Comparison of ENCODE assay signal across 8 mouse cellular contexts in genomic region chr1:156616989-156617598, GRCm38 (mm10). TPM values are rescaled to one million over a fixed set of nuclear protein-coding genes. Genes with fewer than 3 reads are reported as not detected.
A peak's percentile ranks its signal among the peaks of the same experiment; 100 is the strongest.
DNase-seq lines count a peak whose midpoint lies in the region; ATAC-seq and TF ChIP-seq lines count a peak whose summit lies in the region.

No protein-coding gene starts in this region.

- H3K27me3 ChIP-seq in embryonic facial prominence, embryonic 14.5 days (replicated peaks; ENCODE audit: control insufficient read depth, insufficient read depth, low read length): no peaks in the 10 kb centered on the region
- no peaks in the 10 kb centered on the region for H3K27me3 ChIP-seq in liver, embryonic 14.5 days (ENCODE audit: control insufficient read depth, insufficient read depth, low read length)
- no peaks in the 10 kb centered on the region for H3K27me3 ChIP-seq in midbrain, embryonic 13.5 days

- no peak overlapping the region for H3K4me3 ChIP-seq in embryonic facial prominence, embryonic 14.5 days (ENCODE audit: low read depth, low read length)
- H3K4me3 ChIP-seq in liver, embryonic 14.5 days (ENCODE audit: insufficient read depth in 1 of 2, low read depth in 2 of 2, low read length in 2 of 2): peak overlapping the region; percentile 40 to 49
- H3K4me3 ChIP-seq in midbrain, embryonic 13.5 days (replicated peaks): no peak overlapping the region

- no peak for ATAC-seq in embryonic facial prominence, embryonic 14.5 days (ENCODE audit: low read depth)
- 0 out of 2 replicates have a peak, but pooled peaks have one; percentile 31 for ATAC-seq in liver, embryonic 14.5 days (ENCODE audit: insufficient read depth)
- ATAC-seq in midbrain, embryonic 13.5 days: no peak

- no peak for TF ChIP-seq EP300 in liver, embryonic 14.5 days (IDR thresholded peaks at IDR 0.05; ENCODE audit: low read depth)

- peak overlapping the region; percentile 36; the same call in 1 of the 2 replicates for H3K27ac ChIP-seq in embryonic facial prominence, embryonic 14.5 days (replicated peaks; ENCODE audit: low read depth, low read length)
- peak overlapping the region; percentile 3; the same call in 1 of the 2 replicates for H3K27ac ChIP-seq in liver, embryonic 14.5 days
- no peak overlapping the region for H3K27ac ChIP-seq in midbrain, embryonic 13.5 days

- WGBS in embryonic facial prominence, embryonic 14.5 days: 33% methylated on average over 12 of the region's 12 CpGs
- 9% methylated on average over 12 of the region's 12 CpGs for WGBS in liver, embryonic 14.5 days (ENCODE audit: insufficient replicate concordance)
- WGBS in midbrain, embryonic 13.5 days: 47% methylated on average over 12 of the region's 12 CpGs

- H3K4me1 ChIP-seq in embryonic facial prominence, embryonic 14.5 days (ENCODE audit: control insufficient read depth, insufficient read depth, low read length): peaks cover 18% of the 10 kb centered on the region
- H3K4me1 ChIP-seq in liver, embryonic 14.5 days (replicated peaks; ENCODE audit: control insufficient read depth in 2 of 2, insufficient read depth in 2 of 2, low read length in 1 of 2): peaks cover 23 to 37% of the 10 kb centered on the region in 2 experiments
- peaks cover 33% of the 10 kb centered on the region for H3K4me1 ChIP-seq in midbrain, embryonic 13.5 days (replicated peaks)

- intact Hi-C loops in heart, postnatal 25 days (cut with DNase I): no loop called here

- peak overlapping the region; percentile 23 for H3K4me2 ChIP-seq in embryonic facial prominence, embryonic 14.5 days (ENCODE audit: low read depth, low read length)
- peak overlapping the region; percentile 67 for H3K4me2 ChIP-seq in liver, embryonic 14.5 days (ENCODE audit: low read depth)
- no peak overlapping the region for H3K4me2 ChIP-seq in midbrain, embryonic 13.5 days (replicated peaks)

- no peaks in the 10 kb centered on the region for H3K36me3 ChIP-seq in embryonic facial prominence, embryonic 14.5 days (ENCODE audit: control insufficient read depth, insufficient read depth, low read length)
- H3K36me3 ChIP-seq in liver, embryonic 14.5 days (replicated peaks; ENCODE audit: control insufficient read depth, insufficient read depth, low read depth): no peaks in the 10 kb centered on the region
- H3K36me3 ChIP-seq in midbrain, embryonic 13.5 days: no peaks in the 10 kb centered on the region

- no peaks in the 10 kb centered on the region for H3K9me3 ChIP-seq in embryonic facial prominence, embryonic 14.5 days (ENCODE audit: control insufficient read depth, low read length)
- H3K9me3 ChIP-seq in liver, embryonic 14.5 days (ENCODE audit: control insufficient read depth, low read length): no peaks in the 10 kb centered on the region
- H3K9me3 ChIP-seq in midbrain, embryonic 13.5 days: no peaks in the 10 kb centered on the region

- no peak for TF ChIP-seq CTCF in liver, embryonic 14.5 days (IDR thresholded peaks at IDR 0.05; ENCODE audit: low read depth)

- peak; percentile 86 for DNase-seq in heart, adult 11 months
- DNase-seq in heart, postnatal 25 days (ENCODE audit: low spot score): no peak
- DNase-seq in A20 (ENCODE audit: low read depth, low spot score): peak; percentile 66
- peak; percentile 64 for DNase-seq in embryonic facial prominence, embryonic 14.5 days (ENCODE audit: low spot score)
- DNase-seq in liver, embryonic 14.5 days (ENCODE audit: low read depth in 3 of 3, low spot score in 3 of 3): peak in 1 of 3 experiments; percentile 38
- no peak for DNase-seq in adrenal gland, postnatal 14 days
- DNase-seq in cerebellum, adult 11 months: no peak

- no peak overlapping the region for H3K9ac ChIP-seq in embryonic facial prominence, embryonic 14.5 days (ENCODE audit: low read depth, low read length)
- peak overlapping the region; percentile 54 for H3K9ac ChIP-seq in liver, embryonic 14.5 days (replicated peaks)
- H3K9ac ChIP-seq in midbrain, embryonic 13.5 days (replicated peaks): no peak overlapping the region

RNA-seq across cellular contexts. Expression of gene Tor3a, which starts 57.1 kb away (rescaled TPM):
- total RNA-seq in heart, postnatal 25 days (2021): 10 to 100 TPM in 1 of 2 experiments, 1 to 10 TPM in 1; 9.2 to 10.6 TPM
- 9.5 and 10.0 TPM in 2 replicates for polyA plus RNA-seq in embryonic facial prominence, embryonic 14.5 days (2014; fragmentation: Nextera tagmentation; extraction: Ambion mirVana)
- polyA plus RNA-seq in liver, embryonic 14.5 days (2012; rRNA removed): 1.7 and 2.2 TPM in 2 replicates
- 3.0 and 3.4 TPM in 2 replicates for polyA plus RNA-seq in liver, embryonic 14.5 days (2014; fragmentation: Nextera tagmentation; extraction: Ambion mirVana)
- 10.6 and 13.8 TPM in 2 replicates for total RNA-seq in adrenal gland, postnatal 14 days (2021)
- 2.4 and 3.4 TPM in 2 replicates for polyA plus RNA-seq in midbrain, embryonic 13.5 days (2015; fragmentation: Nextera tagmentation; extraction: Ambion mirVana)

RNA-seq across cellular contexts. Expression of gene Abl2, which starts 58.5 kb away (rescaled TPM):
- 10 to 100 TPM; 19.7 to 23.5 TPM for total RNA-seq in heart, postnatal 25 days (2021)
- polyA plus RNA-seq in embryonic facial prominence, embryonic 14.5 days (2014; fragmentation: Nextera tagmentation; extraction: Ambion mirVana): 5.4 and 5.5 TPM in 2 replicates
- polyA plus RNA-seq in liver, embryonic 14.5 days (2012; rRNA removed): 1.4 and 1.6 TPM in 2 replicates
- polyA plus RNA-seq in liver, embryonic 14.5 days (2014; fragmentation: Nextera tagmentation; extraction: Ambion mirVana): 1.1 and 1.2 TPM in 2 replicates
- 19.9 and 20.9 TPM in 2 replicates for total RNA-seq in adrenal gland, postnatal 14 days (2021)
- 6.7 and 7.0 TPM in 2 replicates for polyA plus RNA-seq in midbrain, embryonic 13.5 days (2015; fragmentation: Nextera tagmentation; extraction: Ambion mirVana)

Comparison
In these comparisons a context has a peak if more than half of its experiments do, and no peak if none do; other contexts are left out.
1. DNase-seq: peak in heart, adult 11 months (single experiment), A20 (single experiment) and embryonic facial prominence, embryonic 14.5 days (single experiment); none in heart, postnatal 25 days (single experiment), adrenal gland, postnatal 14 days (single experiment) and cerebellum, adult 11 months (single experiment).
2. H3K4me3 ChIP-seq: peak in liver, embryonic 14.5 days (2 of 2); none in embryonic facial prominence, embryonic 14.5 days (single experiment) and midbrain, embryonic 13.5 days (single experiment).